29 mouse cellular contexts compared by ENCODE assay signal in genomic region chr9:55344165-55344564, GRCm38 (mm10). TPM values are rescaled to one million over a fixed set of nuclear protein-coding genes. Genes with fewer than 3 reads are reported as not detected.
"Had no signal": no experiment of that assay in that cellular context is flagged by ENCODE, and none has a peak within 500 bp of the region (broad histone marks: within the 10 kb centered on the region; RNA-seq: fewer than 3 reads in every experiment).

No protein-coding gene starts in this region.

- DNase-seq: left cerebral cortex, postnatal 4 days; liver; liver, embryonic 13.5 days; liver, postnatal 0 days; lung, adult 18-20 months; lung, adult 2 months; lung, embryonic 14.5 days; lung, postnatal 10 days; lung, postnatal 14 days; lung, postnatal 36 days; lung, postnatal 4 days; midbrain, embryonic 14.5 days had no signal

- H3K4me3 ChIP-seq: limb, embryonic 10.5 days; limb, embryonic 12.5 days; limb, embryonic 13.5 days; limb, embryonic 15.5 days; liver, embryonic 12.5 days; liver, embryonic 13.5 days; liver, embryonic 15.5 days; lung, embryonic 15.5 days; megakaryocyte, embryonic 14.5 days; midbrain, embryonic 10.5 days; midbrain, embryonic 12.5 days; midbrain, embryonic 13.5 days; midbrain, embryonic 15.5 days; myocyte; neural tube, embryonic 12.5 days had no signal

- H3K4me1 ChIP-seq: limb, embryonic 10.5 days; limb, embryonic 12.5 days; limb, embryonic 13.5 days; limb, embryonic 15.5 days; liver, embryonic 12.5 days; liver, embryonic 13.5 days; liver, embryonic 15.5 days; lung, embryonic 15.5 days; megakaryocyte, embryonic 14.5 days; midbrain, embryonic 10.5 days; midbrain, embryonic 12.5 days; midbrain, embryonic 13.5 days; midbrain, embryonic 15.5 days; neural tube, embryonic 12.5 days had no signal

- H3K27ac ChIP-seq: limb, embryonic 10.5 days; limb, embryonic 12.5 days; limb, embryonic 13.5 days; limb, embryonic 15.5 days; liver, embryonic 12.5 days; liver, embryonic 13.5 days; liver, embryonic 14.5 days; liver, embryonic 15.5 days; lung, embryonic 15.5 days; macrophage; midbrain, embryonic 10.5 days; midbrain, embryonic 12.5 days; midbrain, embryonic 13.5 days; midbrain, embryonic 15.5 days; neural tube, embryonic 12.5 days had no signal

- H3K27me3 ChIP-seq: limb, embryonic 12.5 days; limb, embryonic 13.5 days; limb, embryonic 15.5 days; liver, embryonic 13.5 days; liver, embryonic 15.5 days; lung, embryonic 15.5 days; midbrain, embryonic 12.5 days; midbrain, embryonic 13.5 days; midbrain, embryonic 15.5 days; neural tube, embryonic 12.5 days had no signal

RNA-seq across cellular contexts. Expression of gene Tmem266, which starts 17.5 kb away (rescaled TPM):
- polyA plus RNA-seq: liver, embryonic 11.5 days; liver, embryonic 12.5 days; liver, embryonic 13.5 days; liver, embryonic 14.5 days; liver, embryonic 15.5 days; liver, postnatal 0 days; myocyte had no signal
